Mouse (Mus musculus) liver, embryonic 14.5 days (tissue): Measurements from ENCODE around the gene Agpat4.

Experiments used
- CTCF ChIP-seq: IDR thresholded peaks from 2 replicates; pipeline ENCODE4 v1.5.1; 2016; ENCODE audit warnings: antibody characterized with exemption, low read depth, control low read depth
- EP300 ChIP-seq: IDR thresholded peaks from 2 replicates; pipeline ENCODE4 v1.6.1; 2016; ENCODE audit warnings: antibody characterized with exemption, low read depth

GRCm38 (mm10) chr17:12103781-12104180, 14.7 kb upstream of the Agpat4 start:
- TF ChIP-seq CTCF (peak; percentile 86), EP300 (no peak)
